In genomic region chr2:104114898-104115297, GRCm38 (mm10) we compare ENCODE assay signal across 36 mouse cellular contexts. TPM values are rescaled to one million over a fixed set of nuclear protein-coding genes. Genes with fewer than 3 reads are reported as not detected.
DNase-seq lines count a peak whose midpoint lies in the region; TF ChIP-seq lines count a peak whose summit lies in the region.
"Had no signal": no experiment of that assay in that cellular context is flagged by ENCODE, and none has a peak within 500 bp of the region (broad histone marks: within the 10 kb centered on the region; RNA-seq: fewer than 3 reads in every experiment).

No protein-coding gene starts in this region.

- H3K4me3 ChIP-seq in layer of hippocampus, adult 2 months, result no peak overlapping the region
- H3K4me3 ChIP-seq: embryonic facial prominence, embryonic 12.5 days; embryonic facial prominence, embryonic 15.5 days; gastrocnemius, adult 2 months; heart, adult 2 months; heart, embryonic 10.5 days; heart, embryonic 13.5 days had no signal

- no peak overlapping the region for H3K27ac ChIP-seq in layer of hippocampus, adult 2 months
- H3K27ac ChIP-seq: embryonic facial prominence, embryonic 12.5 days; embryonic facial prominence, embryonic 15.5 days; gastrocnemius, adult 2 months; heart, adult 2 months; heart, embryonic 10.5 days; heart, embryonic 13.5 days; hindbrain, embryonic 14.5 days; hindbrain, postnatal 0 days had no signal

- no peak for TF ChIP-seq CTCF in layer of hippocampus, adult 2 months (conservative IDR thresholded peaks at IDR 0.05)

- peak; percentile 58 for DNase-seq in adrenal gland, adult 2 months
- DNase-seq in adrenal gland, adult 8-10 months, result no peak
- DNase-seq in heart, adult 11 months, result peak; percentile 53
- DNase-seq in heart, adult 18-20 months, result no peak
- DNase-seq in A20 (ENCODE audit: low read depth, low spot score), result peak; percentile 36
- DNase-seq in layer of hippocampus, adult 2 months (ENCODE audit: low spot score in 2 of 2), result no peak
- DNase-seq: cerebellum, adult 11 months; cerebellum, adult 2 months; cerebellum, adult 9-11 months; cerebellum, postnatal 25 days; forebrain, postnatal 0 days; gastrocnemius, adult 2 months; gastrocnemius, postnatal 14 days; heart, adult 2 months; heart, postnatal 14 days; heart, postnatal 4 days; kidney, adult 18-20 months had no signal

RNA-seq across cellular contexts. Expression of gene A930018P22Rik, which starts 7.7 kb away (rescaled TPM):
- total RNA-seq in adrenal gland, adult 2 months (2021), result 1 to 10 TPM in 1 of 2 experiments, under 1 TPM in 1; 0.73 to 1.6 TPM
- polyA plus RNA-seq in adrenal gland, adult 2 months (2012; rRNA removed), result 1.8 and 3.3 TPM in 2 replicates
- 1 to 10 TPM in 1 of 4 experiments, under 1 TPM in 3; 0.48 to 1.9 (median 0.78) TPM for total RNA-seq in adrenal gland, adult 8-10 months (2022)
- under 1 TPM in 1 of 2 experiments, not detected in 1; 0.89 TPM for total RNA-seq in heart, adult 18-20 months (2021)
- total RNA-seq in layer of hippocampus, adult 2 months (2021), result not detected
- total RNA-seq: common myeloid progenitor, adult 5-6 weeks had no signal
- polyA plus RNA-seq: activated CD4-positive, CD25-positive, alpha-beta regulatory T cell, adult 4 months; CD4-positive, CD25-positive, alpha-beta regulatory T cell, adult 4 months; embryonic facial prominence, embryonic 12.5 days; embryonic facial prominence, embryonic 15.5 days; forebrain, embryonic 11.5 days; forebrain, embryonic 14.5 days; forebrain, postnatal 0 days; heart, adult 2 months; heart, embryonic 16.5 days; hindbrain, embryonic 11.5 days; hindbrain, embryonic 14.5 days; hindbrain, postnatal 0 days; inflammation-experienced regulatory T-cells, adult 6 months had no signal

RNA-seq across cellular contexts. Expression of gene Cd59a, which starts 19.3 kb away (rescaled TPM):
- total RNA-seq in adrenal gland, adult 2 months (2021), result 100 to 1,000 TPM; 113 to 117 TPM
- 24.5 and 30.9 TPM in 2 replicates for polyA plus RNA-seq in adrenal gland, adult 2 months (2012; rRNA removed)
- 100 to 1,000 TPM in 2 of 4 experiments, 10 to 100 TPM in 2; 91.8 to 151 (median 104) TPM for total RNA-seq in adrenal gland, adult 8-10 months (2022)
- total RNA-seq in heart, adult 18-20 months (2021), result 10 to 100 TPM; 46.8 to 57.9 TPM
- 1 to 10 TPM; 3.0 to 4.4 TPM for total RNA-seq in layer of hippocampus, adult 2 months (2021)

RNA-seq across cellular contexts. Expression of gene Cd59b, which starts 45.2 kb away (rescaled TPM):
- 10 to 100 TPM; 10.5 to 12.5 TPM for total RNA-seq in adrenal gland, adult 2 months (2021)
- polyA plus RNA-seq in adrenal gland, adult 2 months (2012; rRNA removed), result 7.8 and 10.6 TPM in 2 replicates
- total RNA-seq in adrenal gland, adult 8-10 months (2022), result 10 to 100 TPM; 10.7 to 13.2 (median 11.5) TPM
- 1 to 10 TPM; 2.9 to 3.7 TPM for total RNA-seq in heart, adult 18-20 months (2021)
- total RNA-seq in layer of hippocampus, adult 2 months (2021), result not detected
- total RNA-seq: hindbrain, postnatal 0 days had no signal
- polyA plus RNA-seq: activated CD4-positive, CD25-positive, alpha-beta regulatory T cell, adult 4 months; C2C12; inflammation-experienced regulatory T-cells, adult 6 months had no signal

RNA-seq across cellular contexts. Expression of gene Gm10799, which starts 46.5 kb away (rescaled TPM):
- total RNA-seq in adrenal gland, adult 2 months (2021), result not detected
- polyA plus RNA-seq in adrenal gland, adult 2 months (2012; rRNA removed), result not detected in 2 replicates
- not detected for total RNA-seq in adrenal gland, adult 8-10 months (2022)
- total RNA-seq in heart, adult 18-20 months (2021), result not detected
- not detected for total RNA-seq in layer of hippocampus, adult 2 months (2021)
- total RNA-seq: adrenal gland, postnatal 4 days; common myeloid progenitor, adult 5-6 weeks; forebrain, postnatal 0 days; gastrocnemius, adult 2 months; gastrocnemius, postnatal 14 days; gastrocnemius, postnatal 4 days; heart, adult 2 months; heart, postnatal 14 days; heart, postnatal 4 days; hindbrain, postnatal 0 days had no signal
- polyA plus RNA-seq: activated CD4-positive, CD25-positive, alpha-beta regulatory T cell, adult 4 months; C2C12; CD4-positive, CD25-positive, alpha-beta regulatory T cell, adult 4 months; cerebellum, adult 2 months; embryonic facial prominence, embryonic 12.5 days; embryonic facial prominence, embryonic 15.5 days; forebrain, embryonic 11.5 days; forebrain, embryonic 14.5 days; forebrain, postnatal 0 days; frontal cortex, adult 2 months; heart, adult 2 months; heart, embryonic 10.5 days; heart, embryonic 13.5 days; heart, embryonic 16.5 days; hindbrain, embryonic 11.5 days; hindbrain, embryonic 14.5 days; hindbrain, postnatal 0 days; inflammation-experienced regulatory T-cells, adult 6 months; intestine, embryonic 16.5 days had no signal

RNA-seq across cellular contexts. Expression of gene Gm10912, which starts 49.3 kb away (rescaled TPM):
- under 1 TPM; 0.17 to 0.49 TPM for total RNA-seq in adrenal gland, adult 2 months (2021)
- polyA plus RNA-seq in adrenal gland, adult 2 months (2012; rRNA removed), result 0.13 and 0.24 TPM in 2 replicates
- total RNA-seq in adrenal gland, adult 8-10 months (2022), result under 1 TPM; 0.30 to 0.68 (median 0.64) TPM
- total RNA-seq in heart, adult 18-20 months (2021), result under 1 TPM in 1 of 2 experiments, not detected in 1; 0.51 TPM
- under 1 TPM; 0.42 to 0.56 TPM for total RNA-seq in layer of hippocampus, adult 2 months (2021)
- total RNA-seq: common myeloid progenitor, adult 5-6 weeks; forebrain, postnatal 0 days; hindbrain, postnatal 0 days had no signal
- polyA plus RNA-seq: activated CD4-positive, CD25-positive, alpha-beta regulatory T cell, adult 4 months; C2C12; embryonic facial prominence, embryonic 12.5 days; forebrain, embryonic 11.5 days; forebrain, embryonic 14.5 days; forebrain, postnatal 0 days; heart, embryonic 10.5 days; heart, embryonic 13.5 days; heart, embryonic 16.5 days; hindbrain, embryonic 11.5 days; hindbrain, embryonic 14.5 days; hindbrain, postnatal 0 days; intestine, embryonic 16.5 days had no signal

Comparison
In these comparisons a context has a peak if more than half of its experiments do, and no peak if none do; other contexts are left out.
1. DNase-seq: peak in adrenal gland, adult 2 months (single experiment), heart, adult 11 months (single experiment) and A20 (single experiment); none in adrenal gland, adult 8-10 months (single experiment), heart, adult 18-20 months (0 of 2) and layer of hippocampus, adult 2 months (0 of 2).
2. RNA of gene Cd59a, which starts 19.3 kb away (total RNA-seq): 113 to 117 TPM in adrenal gland, adult 2 months, 91.8 to 151 TPM in adrenal gland, adult 8-10 months and 46.8 to 57.9 TPM in heart, adult 18-20 months; 3.0 to 4.4 TPM in layer of hippocampus, adult 2 months; every median in the first group is over 4 times any median in the second.